Mouse (Mus musculus) telencephalon, adult 2 months (tissue): ENCODE data around the gene Pitpna.
"Not testable (repeated sequence)": the region's sequence is repeated elsewhere in the genome, so short reads cannot be mapped to it uniquely, and the experiment has no call there.

Source experiments
- DNase-seq: peaks from one replicate; pipeline ENCODE4 v3.0.0-alpha.2; 2011; ENCODE audit warnings: low read depth, low spot score

Gene Pitpna

GRCm38 (mm10) chr11:75587493-75588284 is at the start of gene Pitpna:
Gene Pitpna, plus strand, starts transcription at chr11:75588097.
- DNase-seq = peak; percentile 87

DNA sequence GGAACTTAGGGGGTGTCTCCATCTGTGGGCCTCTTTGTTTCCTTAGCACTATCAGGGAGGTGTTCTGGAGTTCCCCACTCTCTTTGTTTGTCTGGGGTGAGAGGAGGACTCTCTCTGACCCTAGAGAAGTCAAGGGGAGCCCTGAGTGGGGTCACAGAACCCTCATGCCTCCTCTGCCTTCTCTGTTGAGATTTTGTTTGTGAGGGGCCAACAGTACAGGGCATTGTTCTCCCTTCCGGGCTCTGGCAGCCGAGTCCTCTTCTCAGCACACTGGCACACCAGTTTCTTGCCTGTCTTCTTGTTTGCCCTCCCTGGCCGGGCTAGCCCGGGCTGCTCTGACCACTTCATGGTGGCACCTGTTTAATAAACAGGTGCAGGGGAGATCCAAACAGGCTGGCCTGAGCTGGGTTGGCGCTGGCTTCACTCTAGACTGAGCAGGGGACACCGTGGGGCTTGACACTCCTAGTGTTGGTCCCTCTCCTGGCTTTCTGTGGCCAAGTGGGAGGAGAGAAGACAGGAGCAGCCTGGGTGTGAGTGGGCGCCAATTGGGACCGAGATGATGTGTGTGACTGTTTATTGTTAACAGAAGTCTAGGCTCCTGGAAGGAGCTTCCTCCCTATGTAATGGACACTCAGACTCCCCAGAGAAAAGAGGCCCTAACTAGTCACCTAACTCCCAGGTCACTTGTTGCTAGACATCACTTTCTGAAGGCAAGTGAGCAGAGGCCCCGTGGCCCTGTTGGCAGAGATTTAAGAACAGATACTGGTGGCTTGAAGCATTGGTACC is 49.5 kb upstream of the Pitpna start:
- DNase-seq = no peak

DNA sequence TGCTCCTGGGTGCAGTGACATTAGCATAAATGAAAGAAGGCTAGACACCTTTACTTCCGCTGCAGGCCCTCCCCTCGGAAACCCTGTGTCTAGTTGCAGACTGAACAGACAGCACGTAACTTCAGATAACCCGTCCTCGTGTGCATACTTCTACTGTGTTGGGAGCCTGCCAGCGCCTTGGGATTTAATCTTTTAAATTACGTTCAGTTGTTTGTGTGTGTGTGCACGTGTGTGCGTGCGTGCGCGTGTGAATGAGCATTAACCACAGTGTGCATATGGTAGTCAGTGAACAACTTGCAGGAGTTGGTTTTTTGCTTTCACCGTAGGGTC is 49.0 kb upstream of the Pitpna start:
- no peak for DNase-seq

DNA sequence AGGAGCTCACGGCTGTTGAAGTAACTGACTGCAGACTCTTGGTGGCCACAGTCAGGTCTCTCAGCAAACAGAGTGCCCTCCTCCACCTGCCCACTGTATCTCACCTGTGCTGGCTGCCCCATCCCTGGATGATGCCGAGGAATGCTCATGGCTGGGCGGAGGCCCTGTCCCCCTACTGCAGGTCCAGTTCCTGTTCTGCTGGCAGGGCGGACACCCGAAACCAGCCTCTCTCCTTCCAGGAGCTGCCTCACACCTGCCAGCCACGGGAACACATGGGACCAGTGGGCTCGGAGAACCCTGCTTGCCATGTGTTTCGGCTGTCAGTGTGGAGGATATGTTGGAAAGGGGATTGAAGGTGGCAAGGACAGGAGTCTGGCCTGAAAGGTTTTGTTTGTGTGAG is 47.7 kb upstream of the Pitpna start:
- no peak for DNase-seq

DNA sequence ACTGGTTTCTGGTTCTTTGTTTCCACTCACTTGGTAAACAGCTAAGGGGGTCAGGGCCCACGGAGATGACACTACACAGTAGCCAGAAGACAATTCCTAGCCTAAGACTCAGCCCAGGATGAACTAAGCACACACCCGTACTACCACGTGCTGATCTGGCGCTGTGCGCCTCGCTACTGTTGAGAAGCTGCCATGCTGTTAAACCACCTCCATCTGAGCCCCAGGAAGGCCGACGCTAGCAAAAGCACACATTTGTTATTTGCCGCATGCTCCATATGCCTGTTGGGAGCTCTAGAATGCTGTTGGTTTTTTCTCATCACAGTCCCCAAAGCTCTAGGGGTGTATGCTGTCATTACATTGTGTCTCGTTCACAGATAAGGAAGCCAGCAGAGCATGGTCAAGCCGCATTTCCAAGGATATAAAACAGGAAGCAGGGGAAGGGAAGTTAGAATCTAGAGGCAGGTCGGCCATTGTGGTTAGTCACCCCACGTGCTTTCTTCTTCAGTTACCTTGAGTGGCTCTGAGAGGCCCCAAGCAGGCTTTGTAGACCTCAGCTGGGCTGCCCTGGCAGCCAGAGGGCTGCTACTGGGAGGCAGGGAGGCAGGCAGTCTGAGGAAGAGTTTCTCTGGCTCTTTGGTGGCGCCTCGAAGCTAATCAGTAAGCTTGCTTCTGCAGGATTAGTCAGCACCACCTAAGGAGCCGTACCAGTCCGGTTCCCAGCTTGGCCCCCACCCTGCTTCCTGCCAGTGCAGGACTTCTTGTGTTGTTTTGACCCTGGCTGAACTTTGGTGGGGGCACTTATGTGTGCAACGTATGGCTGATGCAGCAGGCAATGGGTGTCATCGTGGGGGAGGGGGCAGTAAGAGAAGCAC is 47.0 kb upstream of the Pitpna start:
- peak; percentile 60 for DNase-seq

DNA sequence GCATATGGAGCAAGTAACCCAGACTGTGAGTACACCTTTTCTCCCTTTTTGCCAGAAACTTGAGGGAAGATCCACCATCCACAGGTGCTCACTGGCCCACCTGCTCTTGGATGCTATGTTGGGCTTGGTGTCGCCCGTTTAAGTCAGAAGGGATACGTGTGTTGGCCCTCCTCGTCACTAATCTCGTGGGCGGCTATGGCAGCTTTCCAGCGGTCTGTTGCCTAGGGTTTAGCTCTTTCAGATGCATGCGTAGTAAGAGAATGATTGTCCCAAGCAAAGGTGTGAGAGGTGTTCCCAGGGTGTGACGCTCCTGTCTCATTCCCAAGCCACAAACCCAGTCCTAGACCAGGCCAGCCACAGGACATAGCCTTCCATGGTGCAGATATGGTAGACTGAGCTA is 43.2 kb upstream of the Pitpna start:
- no peak for DNase-seq

GRCm38 (mm10) chr11:75546057-75546456 is 41.8 kb upstream of the Pitpna start:
- no peak for DNase-seq

DNA sequence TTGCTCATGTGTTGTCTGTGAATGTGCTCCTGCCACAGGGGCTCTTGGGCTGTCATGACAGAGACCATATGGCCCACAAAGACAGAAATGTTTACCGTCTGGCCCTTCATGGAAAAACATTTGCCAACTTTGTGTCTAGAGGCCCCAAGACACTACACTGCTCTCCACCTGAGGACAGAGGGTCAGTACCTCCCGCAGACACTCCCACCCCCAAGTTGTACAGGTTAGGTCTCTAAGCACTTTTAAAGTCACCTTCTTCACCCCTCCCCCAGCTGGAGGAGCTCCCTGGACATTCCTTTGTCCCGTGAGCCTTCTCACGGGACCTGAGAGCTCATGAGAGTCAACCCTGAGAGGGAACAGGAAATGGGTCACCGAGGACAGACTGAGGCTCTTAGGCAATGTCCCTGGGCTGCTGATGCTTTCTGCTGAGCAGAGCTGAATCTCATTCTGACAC is 38.2 kb upstream of the Pitpna start:
- no peak for DNase-seq

GRCm38 (mm10) chr11:75550200-75550946 is 37.5 kb upstream of the Pitpna start:
- no peak for DNase-seq

- DNase-seq = no peak
Measured at GRCm38 (mm10) chr11:75551321-75551720, 36.6 kb upstream of the Pitpna start.

GRCm38 (mm10) chr11:75551961-75552441 is 35.9 kb upstream of the Pitpna start:
- DNase-seq = no peak

GRCm38 (mm10) chr11:75552906-75553482 is 34.9 kb upstream of the Pitpna start:
- no peak for DNase-seq

- not testable (repeated sequence) for DNase-seq
Measured at GRCm38 (mm10) chr11:75556006-75556405, 31.9 kb upstream of the Pitpna start.

DNA sequence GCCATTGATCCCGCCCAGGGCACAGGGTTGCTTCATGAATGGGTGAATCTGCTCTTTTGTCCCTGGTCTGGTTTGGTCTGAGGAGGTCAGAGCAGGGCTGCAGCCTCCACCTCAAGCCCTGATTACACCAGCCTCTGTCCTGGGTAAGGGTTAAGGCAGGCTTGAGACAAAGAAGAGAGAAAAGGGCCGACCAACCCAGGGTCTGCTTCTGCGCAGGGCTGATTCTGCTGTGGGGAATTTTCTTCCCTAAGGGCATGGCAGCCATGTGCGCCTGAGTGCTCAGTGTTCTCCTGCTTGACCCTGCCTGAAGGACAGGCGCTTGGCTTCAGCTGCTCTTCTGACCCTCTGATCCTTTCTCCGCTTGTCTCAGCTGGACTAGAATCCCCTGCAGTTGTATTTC is 30.8 kb upstream of the Pitpna start:
- no peak for DNase-seq

DNA sequence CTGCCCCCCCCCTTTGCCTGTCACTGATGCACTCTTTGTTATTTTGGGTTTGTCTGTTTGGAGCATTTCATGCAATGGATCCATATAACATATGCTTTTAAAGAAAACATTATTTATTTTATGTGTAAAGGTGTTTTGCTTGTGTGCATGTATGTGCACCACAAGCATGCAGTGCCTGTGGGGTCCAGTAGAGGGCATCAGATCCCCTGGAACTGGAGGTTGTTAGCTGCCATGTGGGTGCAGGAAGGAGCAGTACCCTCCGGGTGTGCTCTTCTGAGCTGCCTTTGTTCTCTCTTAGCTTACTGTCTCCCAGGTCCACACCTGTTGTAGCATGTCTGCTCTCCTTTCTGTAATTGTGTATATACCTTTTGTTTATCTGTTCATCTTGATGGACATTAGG is 29.8 kb upstream of the Pitpna start:
- DNase-seq = no peak

DNA sequence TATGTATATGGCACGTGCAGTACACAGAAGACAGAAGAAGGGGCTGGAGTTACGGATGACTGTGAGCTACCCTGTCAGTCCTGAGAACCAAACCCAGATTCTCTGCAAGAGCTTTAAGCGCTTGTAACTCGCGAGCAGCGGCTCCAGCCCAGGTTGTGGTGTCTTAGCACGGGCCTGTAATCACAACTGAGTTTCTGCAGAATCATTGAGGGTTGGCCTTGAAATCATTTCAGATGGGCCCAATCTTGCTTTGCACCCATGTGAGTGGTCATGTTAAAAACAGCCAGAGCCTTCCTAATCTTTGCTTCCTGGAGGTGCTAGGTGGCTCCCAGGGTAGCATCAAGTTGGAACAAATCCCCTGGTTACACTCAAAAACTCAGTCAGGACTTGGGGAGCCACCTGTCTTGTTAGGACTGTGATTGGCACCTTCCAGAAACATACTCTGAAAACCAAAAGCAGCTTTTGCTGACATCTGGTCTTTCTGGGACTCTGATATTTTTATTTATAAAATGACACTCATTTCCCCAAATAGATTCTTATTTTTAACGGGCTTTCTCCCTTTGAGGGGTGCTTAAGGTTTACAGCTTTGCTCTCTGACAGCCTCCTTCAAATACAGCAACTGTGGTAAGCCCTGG is 27.9 kb upstream of the Pitpna start:
- peak; percentile 55 for DNase-seq

GRCm38 (mm10) chr11:75560530-75561409 is 27.1 kb upstream of the Pitpna start:
- DNase-seq = no peak

DNA sequence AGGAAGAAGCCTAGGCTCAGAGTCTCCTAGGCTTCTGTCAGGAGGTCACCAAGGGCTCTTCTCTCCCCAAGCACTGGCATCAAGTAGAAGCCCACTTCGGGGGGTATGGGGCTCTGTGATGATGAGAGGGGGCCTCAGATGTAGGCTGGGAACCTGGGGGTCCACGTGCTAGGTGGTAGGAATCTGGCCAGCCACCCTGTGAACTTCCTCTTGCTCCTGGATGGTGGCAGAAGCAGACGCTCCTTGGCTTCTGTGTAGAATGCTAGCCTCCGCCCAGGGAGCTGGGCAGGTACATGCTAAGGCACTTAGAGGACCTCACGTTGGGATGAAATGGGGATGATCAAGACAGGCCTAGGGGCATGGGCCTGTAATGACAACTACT is 26.5 kb upstream of the Pitpna start:
- DNase-seq = no peak

DNA sequence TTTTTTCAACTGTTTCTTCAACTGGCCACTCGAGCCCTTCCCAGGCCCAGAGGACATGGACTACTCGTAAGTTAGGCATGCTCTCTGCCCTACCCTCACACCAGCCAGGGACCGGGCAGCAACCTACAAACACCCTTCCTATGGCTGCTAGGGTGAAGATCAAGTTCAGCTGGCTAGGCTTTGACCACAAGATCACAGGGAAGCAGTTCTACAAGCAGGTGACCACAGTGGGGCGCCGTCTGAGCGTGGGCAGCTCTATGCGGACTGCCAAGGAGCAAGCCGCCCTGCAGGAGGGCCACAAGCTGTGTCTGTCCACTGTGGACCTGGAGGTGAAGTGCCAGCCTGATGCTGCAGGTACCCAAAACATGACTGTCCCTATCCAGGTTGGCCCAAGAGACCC is 25.1 kb upstream of the Pitpna start:
- no peak for DNase-seq
